Mouse (Mus musculus) stomach, postnatal 0 days (tissue): ENCODE measurements around the gene Adh1.

Experiments used
- CTCF ChIP-seq: IDR thresholded peaks from 2 replicates; pipeline ENCODE4 v1.5.1; 2016; ENCODE audit warnings: antibody characterized with exemption, low read depth, mild to moderate bottlenecking, moderate library complexity
- EP300 ChIP-seq: optimal IDR thresholded peaks from 2 replicates; pipeline ENCODE3; 2016; ENCODE audit warnings: antibody characterized with exemption

DNA sequence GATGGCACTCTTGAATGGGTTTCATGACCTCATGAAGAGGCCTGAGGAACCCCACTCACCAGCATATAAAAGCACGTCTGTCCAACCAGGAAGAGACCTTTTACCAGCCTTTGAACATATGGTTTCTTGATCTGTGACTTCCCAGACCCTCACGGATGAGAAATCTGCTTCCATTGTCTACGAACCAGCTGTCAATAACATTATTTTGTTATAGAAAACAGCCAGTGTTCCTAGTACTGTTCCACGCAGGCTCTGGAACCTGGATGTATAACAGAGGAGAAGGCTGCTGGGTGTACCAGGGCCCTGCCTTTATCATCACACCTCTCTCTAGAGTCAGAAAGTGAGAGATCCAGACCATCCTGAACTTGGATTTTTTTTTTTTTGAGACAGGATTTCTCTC is 13.6 kb upstream of the Adh1 start:
- TF ChIP-seq CTCF (no peak), EP300 (no peak)
